Mouse (Mus musculus): ENCODE measurements around the gene Sec14l3. TPM values are rescaled to one million over a fixed set of nuclear protein-coding genes. Genes with fewer than 3 reads are reported as not detected.

Gene Sec14l3
- polyA plus RNA-seq, 1 experiment: 735 TPM

GRCm38 (mm10) chr11:4047766-4048165 lies 16.9 kb upstream of the Sec14l3 start:
- TF ChIP-seq POLR2A (IDR thresholded peaks at IDR 0.05; ENCODE audit: borderline replicate concordance, extremely low read depth, low read depth, low read length): no peak
- no peak for TF ChIP-seq CTCF (IDR thresholded peaks at IDR 0.05; ENCODE audit: insufficient read depth, low read length)
- 71% methylated on average over 2 of the region's 2 CpGs for WGBS
- H3K4me1 ChIP-seq (ENCODE audit: control insufficient read depth, insufficient read depth, low read length): peaks cover 2% of the 10 kb centered on the region; the same call in 1 of the 2 replicates
- peak; percentile 3 for DNase-seq
- H3K4me3 ChIP-seq (replicated peaks; ENCODE audit: extremely low read depth, low read depth, low read length): no peak overlapping the region

GRCm38 (mm10) chr11:4048438-4048837 lies 16.2 kb upstream of the Sec14l3 start:
- DNase-seq: peak; percentile 15
- 75% methylated on average over 6 of the region's 6 CpGs for WGBS
- H3K4me1 ChIP-seq (ENCODE audit: control insufficient read depth, insufficient read depth, low read length): peaks cover 2% of the 10 kb centered on the region; the same call in 1 of the 2 replicates
- H3K4me3 ChIP-seq (replicated peaks; ENCODE audit: extremely low read depth, low read depth, low read length): no peak overlapping the region
- TF ChIP-seq CTCF (IDR thresholded peaks at IDR 0.05; ENCODE audit: insufficient read depth, low read length) (no peak), POLR2A (IDR thresholded peaks at IDR 0.05; ENCODE audit: borderline replicate concordance, extremely low read depth, low read depth, low read length) (no peak)

- Histone ChIP-seq H3K4me3 (replicated peaks; ENCODE audit: extremely low read depth, low read depth, low read length) (no peak overlapping the region), H3K4me1 (ENCODE audit: control insufficient read depth, insufficient read depth, low read length) (no peaks in the 10 kb centered on the region; the same call in 1 of the 2 replicates)
- 21% methylated on average over 5 of the region's 5 CpGs for WGBS
- peak; percentile 75 for DNase-seq
- no peak for TF ChIP-seq POLR2A (IDR thresholded peaks at IDR 0.05; ENCODE audit: borderline replicate concordance, extremely low read depth, low read depth, low read length)
- peak; percentile 95 for TF ChIP-seq CTCF (IDR thresholded peaks at IDR 0.05; ENCODE audit: insufficient read depth, low read length)
These were observed 11.1 kb upstream of the Sec14l3 start for GRCm38 (mm10) chr11:4053586-4053985.

GRCm38 (mm10) chr11:4060866-4061575 lies 3.6 kb upstream of the Sec14l3 start:
- TF ChIP-seq POLR2A (IDR thresholded peaks at IDR 0.05; ENCODE audit: borderline replicate concordance, extremely low read depth, low read depth, low read length) (peak; percentile 37; the same call in 1 of the 2 replicates), CTCF (IDR thresholded peaks at IDR 0.05; ENCODE audit: insufficient read depth, low read length) (no peak)
- Histone ChIP-seq H3K4me1 (ENCODE audit: control insufficient read depth, insufficient read depth, low read length) (peaks cover 10% of the 10 kb centered on the region; the same call in 1 of the 2 replicates), H3K4me3 (replicated peaks; ENCODE audit: extremely low read depth, low read depth, low read length) (no peak overlapping the region)
- peak; percentile 66 for DNase-seq
- WGBS: 50% methylated on average over 5 of the region's 5 CpGs

DNA sequence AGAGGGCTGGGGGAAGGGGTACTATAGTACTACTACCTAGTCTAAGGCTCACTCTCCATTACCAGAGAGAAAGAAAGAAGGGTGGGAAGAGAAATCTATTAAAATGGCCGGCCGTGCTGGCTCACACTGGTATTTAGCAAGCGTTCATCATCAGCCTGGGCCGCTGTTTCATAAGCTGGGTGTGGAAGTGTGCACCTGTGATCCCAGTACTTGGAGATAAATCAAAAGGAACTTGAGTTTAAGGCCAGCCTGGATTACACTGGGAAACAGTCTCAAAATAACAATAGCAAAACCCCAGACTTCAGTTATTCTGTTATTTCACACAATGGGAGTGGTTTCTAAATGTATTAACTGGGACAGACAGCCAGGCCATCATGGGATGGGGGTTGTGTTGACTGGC lies 2.1 kb upstream of the Sec14l3 start:
- WGBS: 70% methylated on average over 4 of the region's 4 CpGs
- DNase-seq: no peak
- no peak for TF ChIP-seq CTCF (IDR thresholded peaks at IDR 0.05; ENCODE audit: insufficient read depth, low read length)
- no peak for TF ChIP-seq POLR2A (IDR thresholded peaks at IDR 0.05; ENCODE audit: borderline replicate concordance, extremely low read depth, low read depth, low read length)
- H3K4me3 ChIP-seq (replicated peaks; ENCODE audit: extremely low read depth, low read depth, low read length): no peak overlapping the region
- H3K4me1 ChIP-seq (ENCODE audit: control insufficient read depth, insufficient read depth, low read length): peaks cover 10% of the 10 kb centered on the region; the same call in 1 of the 2 replicates

DNA sequence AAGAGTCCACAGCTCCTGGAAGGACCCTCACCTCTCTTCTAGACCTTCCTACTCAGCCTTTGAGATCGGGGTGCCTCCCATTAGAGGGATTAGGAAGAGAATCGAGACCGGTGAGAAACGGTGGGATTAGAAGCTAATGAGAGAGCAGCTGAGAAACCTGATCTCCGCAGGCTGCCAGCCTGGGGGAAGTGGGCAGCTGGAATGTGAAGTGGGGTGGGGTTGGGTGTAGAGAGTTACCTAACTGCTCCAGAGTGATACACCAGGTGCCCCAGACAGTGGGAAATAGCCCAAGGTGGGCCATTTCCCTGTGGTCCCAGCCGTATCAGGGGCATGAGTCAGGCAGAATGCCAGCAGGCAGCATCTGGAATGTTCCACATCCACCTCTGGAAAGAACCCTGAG lies 1.7 kb upstream of the Sec14l3 start:
- H3K4me3 ChIP-seq (replicated peaks; ENCODE audit: extremely low read depth, low read depth, low read length): no peak overlapping the region
- peaks cover 10% of the 10 kb centered on the region; the same call in 1 of the 2 replicates for H3K4me1 ChIP-seq (ENCODE audit: control insufficient read depth, insufficient read depth, low read length)
- DNase-seq: peak; percentile 70
- WGBS: 40% methylated on average over 6 of the region's 6 CpGs
- TF ChIP-seq CTCF (IDR thresholded peaks at IDR 0.05; ENCODE audit: insufficient read depth, low read length) (no peak), POLR2A (IDR thresholded peaks at IDR 0.05; ENCODE audit: borderline replicate concordance, extremely low read depth, low read depth, low read length) (no peak)

DNA sequence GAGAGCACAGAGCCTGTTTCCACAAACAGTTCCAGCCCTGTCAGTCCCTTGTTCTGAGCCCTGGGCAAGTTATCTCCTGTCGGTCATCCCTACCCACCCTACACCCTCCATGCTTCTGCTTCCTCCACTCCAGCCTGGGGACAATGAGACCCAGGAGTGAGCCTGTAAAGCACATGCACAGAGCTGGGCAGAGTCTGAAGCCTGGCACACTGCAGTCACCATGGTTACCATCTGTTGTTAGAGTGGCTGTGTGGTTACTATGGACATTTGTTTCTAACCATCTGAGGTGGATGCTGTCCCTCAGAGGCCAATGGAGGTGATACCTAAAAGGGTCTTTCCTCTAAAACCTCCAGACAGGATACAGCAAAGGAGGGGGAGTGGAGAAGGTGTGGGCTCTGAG lies 5.0 kb downstream of the Sec14l3 start:
- DNase-seq: no peak
- WGBS: 59% methylated on average over 1 of the region's 1 CpGs

GRCm38 (mm10) chr11:4076633-4077032 lies 12.0 kb downstream of the Sec14l3 start:
- TF ChIP-seq CTCF (IDR thresholded peaks at IDR 0.05; ENCODE audit: insufficient read depth, low read length): no peak
- TF ChIP-seq POLR2A (IDR thresholded peaks at IDR 0.05; ENCODE audit: borderline replicate concordance, extremely low read depth, low read depth, low read length): no peak
- no peak for DNase-seq
- Histone ChIP-seq H3K4me1 (ENCODE audit: control insufficient read depth, insufficient read depth, low read length) (no peaks in the 10 kb centered on the region), H3K4me3 (replicated peaks; ENCODE audit: extremely low read depth, low read depth, low read length) (no peak overlapping the region)
- WGBS: 17% methylated on average over 8 of the region's 8 CpGs

More for the DNA sequence above, 5.0 kb downstream of the Sec14l3 start:
- Histone ChIP-seq H3K4me1 (ENCODE audit: control insufficient read depth, insufficient read depth, low read length) (no peaks in the 10 kb centered on the region), H3K4me3 (replicated peaks; ENCODE audit: extremely low read depth, low read depth, low read length) (peak overlapping the region; percentile 36)
- TF ChIP-seq POLR2A (IDR thresholded peaks at IDR 0.05; ENCODE audit: borderline replicate concordance, extremely low read depth, low read depth, low read length) (peak; percentile 20; the same call in 1 of the 2 replicates), CTCF (IDR thresholded peaks at IDR 0.05; ENCODE audit: insufficient read depth, low read length) (no peak)

GRCm38 (mm10) chr11:4078267-4078933 lies 13.8 kb downstream of the Sec14l3 start:
- WGBS: 61% methylated on average over 7 of the region's 7 CpGs
- TF ChIP-seq POLR2A (IDR thresholded peaks at IDR 0.05; ENCODE audit: borderline replicate concordance, extremely low read depth, low read depth, low read length) (peak; percentile 89; the same call in 1 of the 2 replicates), CTCF (IDR thresholded peaks at IDR 0.05; ENCODE audit: insufficient read depth, low read length) (peak; percentile 13; the same call in 1 of the 2 replicates)
- no peaks in the 10 kb centered on the region for H3K4me1 ChIP-seq (ENCODE audit: control insufficient read depth, insufficient read depth, low read length)
- DNase-seq: peak; percentile 56
- H3K4me3 ChIP-seq (replicated peaks; ENCODE audit: extremely low read depth, low read depth, low read length): no peak overlapping the region

Measured in lung, adult 2 months (tissue).